ENCODE assay signal across 8 mouse cellular contexts in genomic region chr13:114964233-114964632, GRCm38 (mm10). TPM values are rescaled to one million over a fixed set of nuclear protein-coding genes. Genes with fewer than 3 reads are reported as not detected.
DNase-seq lines count a peak whose midpoint lies in the region; ATAC-seq and TF ChIP-seq lines count a peak whose summit lies in the region.

No protein-coding gene starts in this region.

- no peak overlapping the region for H3K27ac ChIP-seq in cerebellum, adult 2 months (ENCODE audit: insufficient read depth, low read length)
- no peak overlapping the region for H3K27ac ChIP-seq in hindbrain, embryonic 10.5 days
- H3K27ac ChIP-seq in lung, embryonic 15.5 days = no peak overlapping the region

- no peak overlapping the region for H3K4me3 ChIP-seq in cerebellum, adult 2 months (replicated peaks; ENCODE audit: insufficient read depth, low read depth, low read length)
- no peak overlapping the region for H3K4me3 ChIP-seq in hindbrain, embryonic 10.5 days
- H3K4me3 ChIP-seq in lung, embryonic 15.5 days = no peak overlapping the region

- H3K36me3 ChIP-seq in hindbrain, embryonic 10.5 days = no peaks in the 10 kb centered on the region
- no peaks in the 10 kb centered on the region; the same call in 1 of the 2 replicates for H3K36me3 ChIP-seq in lung, embryonic 15.5 days

- no peaks in the 10 kb centered on the region for H3K4me1 ChIP-seq in cerebellum, adult 2 months (ENCODE audit: control insufficient read depth, insufficient read depth, low read length)
- no peaks in the 10 kb centered on the region for H3K4me1 ChIP-seq in hindbrain, embryonic 10.5 days (replicated peaks)
- H3K4me1 ChIP-seq in lung, embryonic 15.5 days = no peaks in the 10 kb centered on the region

- H3K4me2 ChIP-seq in lung, embryonic 15.5 days = no peak overlapping the region

- H3K9me3 ChIP-seq in hindbrain, embryonic 10.5 days = no peaks in the 10 kb centered on the region
- no peaks in the 10 kb centered on the region for H3K9me3 ChIP-seq in lung, embryonic 15.5 days

- no peak overlapping the region for H3K9ac ChIP-seq in lung, embryonic 15.5 days

- peak; percentile 84 for ATAC-seq in lung, embryonic 15.5 days (ENCODE audit: borderline replicate concordance, extremely low read depth, low FRiP score, low TSS enrichment)

- H3K27me3 ChIP-seq in cerebellum, adult 2 months (ENCODE audit: control insufficient read depth, insufficient read depth, low read length) = no peaks in the 10 kb centered on the region; the same call in 1 of the 2 replicates
- H3K27me3 ChIP-seq in hindbrain, embryonic 10.5 days (ENCODE audit: insufficient read depth, poor library complexity, severe bottlenecking) = no peaks in the 10 kb centered on the region
- no peaks in the 10 kb centered on the region for H3K27me3 ChIP-seq in lung, embryonic 15.5 days

- no peak for TF ChIP-seq POLR2A in cerebellum, adult 2 months (IDR thresholded peaks at IDR 0.05; ENCODE audit: borderline replicate concordance, insufficient read depth, low read length)

- DNase-seq in MEL-GATA-1-ER (ENCODE audit: extremely low read depth, low read depth) = peak; percentile 22
- peak; percentile 82 to 87 for DNase-seq in cerebellum, adult 2 months
- peak; percentile 68 to 94 for DNase-seq in frontal cortex, adult 2 months (ENCODE audit: extremely low spot score in 1 of 2, low spot score in 1 of 2)
- peak; percentile 76 for DNase-seq in hindbrain, embryonic 10.5 days (ENCODE audit: low spot score)
- peak; percentile 65 to 89 for DNase-seq in layer of hippocampus, adult 8-10 months (ENCODE audit: low spot score in 2 of 2)
- peak; percentile 65 for DNase-seq in ovary, postnatal 14 days (ENCODE audit: low spot score)
- DNase-seq in thymus, postnatal 0 days (ENCODE audit: low spot score) = peak; percentile 71

- TF ChIP-seq CTCF in cerebellum, adult 2 months (IDR thresholded peaks at IDR 0.05; ENCODE audit: borderline replicate concordance, insufficient read depth, low read depth, low read length) = peak; percentile 99

- 1% methylated on average over 2 of the region's 2 CpGs for WGBS in cerebellum, adult 2 months
- 36% methylated on average over 2 of the region's 2 CpGs for WGBS in hindbrain, embryonic 10.5 days
- WGBS in lung, embryonic 15.5 days = 24% methylated on average over 2 of the region's 2 CpGs

RNA-seq across cellular contexts. Expression of gene Itga2, which starts 32.3 kb away (rescaled TPM):
- 0.10 and 0.13 TPM in 2 replicates for polyA plus RNA-seq in cerebellum, adult 2 months (2012; rRNA removed)
- polyA plus RNA-seq in frontal cortex, adult 2 months (2012; rRNA removed) = 0.12 and 0.15 TPM in 2 replicates
- 0.78 and 1.3 TPM in 2 replicates for polyA plus RNA-seq in hindbrain, embryonic 10.5 days (2016; fragmentation: Nextera tagmentation; extraction: Ambion mirVana)
- under 1 TPM in 2 of 4 experiments, not detected in 2; 0.06 to 0.09 TPM for total RNA-seq in layer of hippocampus, adult 8-10 months (2022)
- polyA plus RNA-seq in lung, embryonic 15.5 days (2015; fragmentation: Nextera tagmentation; extraction: Ambion mirVana) = 9.8 and 13.5 TPM in 2 replicates
- 0.54 and 1.4 TPM in 2 replicates for polyA plus RNA-seq in thymus, postnatal 0 days (2015; fragmentation: Nextera tagmentation; extraction: Ambion mirVana)

Comparison
In these comparisons a context has a peak if more than half of its experiments do, and no peak if none do; other contexts are left out.
1. DNase-seq: peak in every context shown above with its lines; median percentile 84 in cerebellum, adult 2 months; 81 in frontal cortex, adult 2 months; 77 in layer of hippocampus, adult 8-10 months; 76 in hindbrain, embryonic 10.5 days; 71 in thymus, postnatal 0 days; 65 in ovary, postnatal 14 days; 22 in MEL-GATA-1-ER.